Mouse (Mus musculus) myocyte (in vitro differentiated cells): ENCODE data around the gene Rab8a.

Source experiments
- MAX ChIP-seq: IDR thresholded peaks from one replicate; pipeline ENCODE4 v1.6.1; 2011; ENCODE audit warnings: low read depth, mild to moderate bottlenecking, control low read depth
- POLR2A ChIP-seq: IDR thresholded peaks from one replicate; pipeline ENCODE4 v1.6.1; 2011; ENCODE audit warnings: low read depth, mild to moderate bottlenecking, control low read depth, moderate library complexity; ENCODE audit not compliant: insufficient read length
- TCF12 ChIP-seq: IDR thresholded peaks from one replicate; pipeline ENCODE4 v1.6.1; 2011; ENCODE audit warnings: mild to moderate bottlenecking, control low read depth; ENCODE audit not compliant: poor library complexity, insufficient read depth, severe bottlenecking
- TCF3 ChIP-seq: IDR thresholded peaks from one replicate; pipeline ENCODE4 v1.6.1; 2011; ENCODE audit warnings: low read depth, control low read depth; ENCODE audit not compliant: insufficient read length

GRCm38 (mm10) chr8:72219541-72220363 is 58.8 kb downstream of the Rab8a start, which contains the start of gene Fam32a:
- TF ChIP-seq POLR2A (peak; percentile 65), TCF12 (no peak), MAX (no peak), TCF3 (no peak)
